Mouse (Mus musculus) urinary bladder, postnatal 36 days (tissue): ENCODE results near the gene Nol4l.

ENCODE experiments used
- DNase-seq, 2 experiments: peaks; one replicate each; pipeline ENCODE4 v3.0.0; 2022; ENCODE audit warnings: low spot score in 2 of 2, mixed read lengths in 1 of 2

Nol4l gene

GRCm38 (mm10) chr2:153543911-153544730 lies 14.3 kb upstream of the Nol4l start:
- DNase-seq, result peak in 1 of 2 experiments; percentile 45

- no peak for DNase-seq
These were observed 13.3 kb upstream of the Nol4l start for GRCm38 (mm10) chr2:153542936-153543668.

GRCm38 (mm10) chr2:153538898-153539297 lies 9.1 kb upstream of the Nol4l start:
- DNase-seq, result no peak

GRCm38 (mm10) chr2:153533981-153534380 lies 4.2 kb upstream of the Nol4l start:
- DNase-seq, result no peak

- no peak for DNase-seq
These were observed 1.2 kb upstream of the Nol4l start for GRCm38 (mm10) chr2:153530948-153531347.

- DNase-seq, result peak in 1 of 2 experiments; percentile 50
These were observed 398 bp downstream of the Nol4l start for GRCm38 (mm10) chr2:153529365-153529781.

- DNase-seq, result no peak
These were observed 1.0 kb downstream of the Nol4l start for GRCm38 (mm10) chr2:153528571-153529364.

- peak in 1 of 2 experiments; percentile 57 for DNase-seq
These were observed 1.9 kb downstream of the Nol4l start for GRCm38 (mm10) chr2:153527580-153528531.

GRCm38 (mm10) chr2:153526850-153527530 lies 2.8 kb downstream of the Nol4l start:
- DNase-seq, result peak; percentile 62 to 69

- DNase-seq, result peak; percentile 55 to 70
These were observed 3.9 kb downstream of the Nol4l start for GRCm38 (mm10) chr2:153525906-153526311.

GRCm38 (mm10) chr2:153524727-153525126 lies 5.0 kb downstream of the Nol4l start:
- DNase-seq, result no peak

GRCm38 (mm10) chr2:153523656-153524055 lies 6.1 kb downstream of the Nol4l start:
- no peak for DNase-seq

- DNase-seq, result no peak
These were observed 6.6 kb downstream of the Nol4l start for GRCm38 (mm10) chr2:153523143-153523542.

- DNase-seq, result no peak
These were observed 7.5 kb downstream of the Nol4l start for GRCm38 (mm10) chr2:153522270-153522669.

- DNase-seq, result no peak
These were observed 9.7 kb downstream of the Nol4l start for GRCm38 (mm10) chr2:153520057-153520456.

- no peak for DNase-seq
These were observed 12.8 kb downstream of the Nol4l start for GRCm38 (mm10) chr2:153516961-153517360.

- DNase-seq, result no peak
These were observed 14.2 kb downstream of the Nol4l start for GRCm38 (mm10) chr2:153515582-153515981.

GRCm38 (mm10) chr2:153514497-153515380 lies 15.0 kb downstream of the Nol4l start:
- DNase-seq, result no peak

GRCm38 (mm10) chr2:153513983-153514382 lies 15.8 kb downstream of the Nol4l start:
- DNase-seq, result no peak
